Mouse (Mus musculus) forebrain, postnatal 0 days (tissue): ENCODE data around the gene Rcsd1. TPM values are rescaled to one million over a fixed set of nuclear protein-coding genes. Genes with fewer than 3 reads are reported as not detected.

Experiments
- ATAC-seq: fragments of 200-750 bp; cut with Nextera tagmentation; 2 replicates; pipeline ENCODE4 v1.8.0; 2017; ENCODE audit warnings: mild to moderate bottlenecking, moderate library complexity
- DNase-seq: peaks from one replicate; pipeline ENCODE4 v3.0.0-alpha.2; 2015
- H3K27ac ChIP-seq: fragments of 300-500 bp; sonication (generic); 2 replicates; pipeline ENCODE4 v1.5.1; 2014; ENCODE audit warnings: low read depth, mild to moderate bottlenecking, antibody characterized with exemption, low read length, moderate library complexity, mixed read lengths
- H3K27me3 ChIP-seq: fragments of 300-500 bp; sonication (generic); 2 replicates; pipeline ENCODE4 v1.6.1; 2014; ENCODE audit warnings: mild to moderate bottlenecking, low read length, mixed read lengths; ENCODE audit not compliant: insufficient read depth
- H3K36me3 ChIP-seq: fragments of 300-500 bp; sonication (generic); 2 replicates; pipeline ENCODE4 v1.6.1; 2014; ENCODE audit warnings: mild to moderate bottlenecking, moderate library complexity; ENCODE audit not compliant: insufficient read depth
- H3K4me1 ChIP-seq: fragments of 300-500 bp; sonication (generic); 2 replicates; pipeline ENCODE4 v1.6.1; 2014; ENCODE audit warnings: antibody characterized with exemption; ENCODE audit not compliant: insufficient read depth
- H3K4me2 ChIP-seq: fragments of 300-500 bp; sonication (generic); 2 replicates; pipeline ENCODE4 v1.6.1; 2014; ENCODE audit warnings: low read depth, mild to moderate bottlenecking, moderate library complexity
- H3K4me3 ChIP-seq: fragments of 300-500 bp; sonication (generic); 2 replicates; pipeline ENCODE4 v1.5.1; 2014; ENCODE audit warnings: low read depth, low read length, mixed read lengths
- H3K9ac ChIP-seq: fragments of 300-500 bp; sonication (generic); 2 replicates; pipeline ENCODE4 v1.6.1; 2014; ENCODE audit warnings: mild to moderate bottlenecking
- H3K9me3 ChIP-seq: fragments of 300-500 bp; sonication (generic); 2 replicates; pipeline ENCODE4 v1.6.1; 2016; ENCODE audit warnings: low read length
- CTCF ChIP-seq: sonication (generic); IDR thresholded peaks from 2 replicates; pipeline ENCODE4 v1.5.1; 2016; ENCODE audit warnings: antibody characterized with exemption, control low read depth, low read depth
- WGBS: fragments of 180-500 bp; shearing (Covaris S2); extraction: QIAGEN DNeasy Blood & Tissue Kit; methylation state at CpG from one replicate; pipeline ENCODE4 v1.1.7; 2014; 5-methylcytosine and 5-hydroxymethylcytosine counted together
- polyA plus RNA-seq: library from polyadenylated mRNA; unstranded; fragments of >200 nt; fragmentation: Nextera tagmentation; extraction: Ambion mirVana; gene quantifications from 2 replicates; pipeline ENCODE4 v1.2.1, GENCODE M21; 2015
- total RNA-seq: library from RNA; depleted of rRNA; stranded (reverse); fragments of >200 nt; gene quantifications from 2 replicates; pipeline ENCODE4 v1.2.3, GENCODE M21; 2014; rRNA removed

The Rcsd1 gene
- total RNA-seq: 5.9 and 8.0 TPM in 2 replicates
- 7.5 and 7.9 TPM in 2 replicates for polyA plus RNA-seq

GRCm38 (mm10) chr1:165709629-165710256 is at the start of gene Rcsd1:
TSS of gene Rcsd1 (minus strand) at chr1:165709757.
- TF ChIP-seq CTCF: no peak
- DNase-seq: no peak
- H3K4me2 ChIP-seq: no peak within 1 kb of the TSS

GRCm38 (mm10) chr1:165755194-165755593 is 45.6 kb upstream of the Rcsd1 start:
- no peak for TF ChIP-seq CTCF
- ATAC-seq (no peak), DNase-seq (no peak)
- 72% methylated on average over 4 of the region's 4 CpGs for WGBS
- H3K4me1 ChIP-seq: no peaks in the 10 kb centered on the region
- H3K9me3 ChIP-seq: no peaks in the 10 kb centered on the region
- H3K9ac ChIP-seq: no peak overlapping the region
- H3K27ac ChIP-seq: no peak overlapping the region
- no peak overlapping the region for H3K4me2 ChIP-seq
- H3K4me3 ChIP-seq: no peak overlapping the region
- H3K36me3 ChIP-seq: no peaks in the 10 kb centered on the region
- H3K27me3 ChIP-seq: no peaks in the 10 kb centered on the region

More at GRCm38 (mm10) chr1:165709629-165710256, at the start of gene Rcsd1:
- no peaks in the 10 kb centered on the region for H3K36me3 ChIP-seq
- H3K9ac ChIP-seq: no peak within 1 kb of the TSS
- no peak for ATAC-seq
- H3K4me1 ChIP-seq: no peaks in the 10 kb centered on the region
- H3K4me3 ChIP-seq: no peak within 1 kb of the TSS
- no peaks in the 10 kb centered on the region for H3K9me3 ChIP-seq
- 59% methylated on average over 5 of the region's 5 CpGs for WGBS
- H3K27ac ChIP-seq: no peak within 1 kb of the TSS
- peaks cover 10% of the 10 kb centered on the region; the same call in 1 of the 2 replicates for H3K27me3 ChIP-seq

- Histone ChIP-seq H3K4me2 (no peak overlapping the region), H3K36me3 (no peaks in the 10 kb centered on the region), H3K9me3 (no peaks in the 10 kb centered on the region), H3K27ac (no peak overlapping the region), H3K9ac (no peak overlapping the region), H3K27me3 (no peaks in the 10 kb centered on the region), H3K4me1 (no peaks in the 10 kb centered on the region), H3K4me3 (no peak overlapping the region)
- 71% methylated on average over 6 of the region's 6 CpGs for WGBS
- no peak for ATAC-seq
- DNase-seq: no peak
- no peak for TF ChIP-seq CTCF
Observed at GRCm38 (mm10) chr1:165754205-165754604, 44.6 kb upstream of the Rcsd1 start.

GRCm38 (mm10) chr1:165751838-165752237 is 42.3 kb upstream of the Rcsd1 start:
- Histone ChIP-seq H3K36me3 (no peaks in the 10 kb centered on the region), H3K4me2 (no peak overlapping the region), H3K27me3 (no peaks in the 10 kb centered on the region), H3K4me3 (no peak overlapping the region), H3K4me1 (no peaks in the 10 kb centered on the region), H3K9ac (no peak overlapping the region), H3K9me3 (no peaks in the 10 kb centered on the region), H3K27ac (no peak overlapping the region)
- TF ChIP-seq CTCF: no peak
- ATAC-seq (no peak), DNase-seq (no peak)
- WGBS: 80% methylated on average over 5 of the region's 5 CpGs

DNA sequence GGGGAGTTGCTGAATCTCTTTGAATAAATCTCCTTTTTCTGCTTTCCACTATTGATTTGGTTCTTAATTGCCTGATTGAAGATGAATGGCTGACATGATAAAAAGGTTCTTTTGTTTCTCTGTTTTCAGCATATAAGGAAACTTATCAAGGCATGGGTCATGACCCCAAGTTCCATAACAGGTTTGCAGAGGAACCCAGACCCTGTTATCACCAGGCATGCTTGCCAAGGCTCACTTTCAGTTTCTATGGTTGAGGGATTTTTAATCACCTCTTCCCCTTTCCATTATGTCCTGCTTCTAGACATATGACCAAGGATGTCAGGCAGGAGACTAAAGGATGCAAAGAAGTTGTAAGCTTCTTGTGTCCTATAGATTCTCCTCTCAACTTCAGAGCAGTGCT is 41.6 kb upstream of the Rcsd1 start:
- DNase-seq: no peak
- TF ChIP-seq CTCF: no peak
- Histone ChIP-seq H3K4me2 (no peak overlapping the region), H3K9me3 (no peaks in the 10 kb centered on the region), H3K9ac (no peak overlapping the region), H3K36me3 (no peaks in the 10 kb centered on the region), H3K4me3 (no peak overlapping the region), H3K27me3 (no peaks in the 10 kb centered on the region), H3K4me1 (no peaks in the 10 kb centered on the region), H3K27ac (no peak overlapping the region)
- no peak for ATAC-seq

DNA sequence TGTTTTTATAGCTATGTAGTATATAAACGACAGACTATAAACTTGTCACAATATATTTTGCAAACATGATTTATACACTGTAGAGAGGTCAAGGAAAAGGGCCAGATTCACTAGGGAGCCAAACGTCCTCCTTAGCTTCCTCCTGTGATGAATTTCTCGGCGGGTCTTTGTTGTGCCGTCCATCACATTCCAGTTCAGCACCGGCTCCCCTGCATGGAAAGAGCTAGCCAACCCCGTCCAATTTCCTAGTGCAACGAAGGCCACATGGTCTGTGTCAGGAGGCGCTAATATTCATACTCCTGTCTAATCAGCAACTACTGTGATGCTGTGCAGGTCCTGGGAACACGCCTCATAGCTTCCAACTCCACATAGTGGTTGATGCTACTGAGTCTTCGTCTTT is 38.5 kb upstream of the Rcsd1 start:
- H3K27me3 ChIP-seq: no peaks in the 10 kb centered on the region
- no peak for DNase-seq
- H3K9ac ChIP-seq: no peak overlapping the region
- no peaks in the 10 kb centered on the region for H3K4me1 ChIP-seq
- 59% methylated on average over 11 of the region's 11 CpGs for WGBS
- H3K9me3 ChIP-seq: no peaks in the 10 kb centered on the region
- no peak for ATAC-seq
- no peak overlapping the region for H3K27ac ChIP-seq
- TF ChIP-seq CTCF: no peak
- H3K36me3 ChIP-seq: no peaks in the 10 kb centered on the region
- no peak overlapping the region for H3K4me2 ChIP-seq
- H3K4me3 ChIP-seq: no peak overlapping the region

DNA sequence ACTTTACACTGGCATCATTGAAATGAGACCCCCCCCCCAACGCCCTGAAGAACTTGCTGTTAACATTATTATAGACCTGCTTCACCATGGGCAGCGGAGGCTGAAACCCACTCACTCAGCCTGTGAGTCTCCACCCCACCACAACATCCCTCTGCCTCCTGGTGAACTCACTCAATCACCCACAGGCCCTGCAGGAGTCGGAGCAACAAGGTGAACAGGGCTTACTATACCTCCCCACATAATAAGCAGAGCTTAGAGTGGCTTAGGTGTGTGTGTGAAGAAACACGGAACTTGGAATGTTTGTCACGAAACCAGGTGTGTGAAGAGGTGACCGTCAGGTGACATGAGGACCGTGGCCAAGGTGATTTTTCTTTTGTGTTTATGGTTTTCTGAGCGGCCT is 32.4 kb upstream of the Rcsd1 start:
- ATAC-seq (no peak), DNase-seq (no peak)
- no peak overlapping the region for H3K9ac ChIP-seq
- no peak for TF ChIP-seq CTCF
- no peaks in the 10 kb centered on the region for H3K36me3 ChIP-seq
- no peak overlapping the region for H3K4me2 ChIP-seq
- H3K27ac ChIP-seq: no peak overlapping the region
- H3K27me3 ChIP-seq: no peaks in the 10 kb centered on the region
- H3K4me3 ChIP-seq: no peak overlapping the region
- WGBS: 88% methylated on average over 8 of the region's 8 CpGs
- H3K9me3 ChIP-seq: no peaks in the 10 kb centered on the region
- H3K4me1 ChIP-seq: no peaks in the 10 kb centered on the region
